Mouse (Mus musculus) limb, embryonic 12.5 days (tissue): ENCODE results near the gene Vwa5b2. TPM values are rescaled to one million over a fixed set of nuclear protein-coding genes. Genes with fewer than 3 reads are reported as not detected.

Source experiments
- ATAC-seq: fragments of 200-750 bp; cut with Nextera tagmentation; 2 replicates; pipeline ENCODE4 v1.8.0; 2017; ENCODE audit warnings: low read depth, moderate TSS enrichment; ENCODE audit not compliant: insufficient number of reproducible peaks, insufficient read depth, low FRiP score, low TSS enrichment
- H3K27ac ChIP-seq: fragments of 300-500 bp; sonication (generic); 2 replicates; pipeline ENCODE4 v1.5.1; 2016; ENCODE audit warnings: mild to moderate bottlenecking, moderate library complexity
- H3K27me3 ChIP-seq: fragments of 300-500 bp; sonication (generic); 2 replicates; pipeline ENCODE4 v1.6.1; 2016; ENCODE audit warnings: mild to moderate bottlenecking, moderate library complexity
- H3K36me3 ChIP-seq: fragments of 300-500 bp; sonication (generic); 2 replicates; pipeline ENCODE4 v1.6.1; 2016; ENCODE audit warnings: mild to moderate bottlenecking, moderate library complexity
- H3K4me1 ChIP-seq: fragments of 300-500 bp; sonication (generic); replicated peaks from 2 replicates; pipeline ENCODE4 v1.6.1; 2016
- H3K4me2 ChIP-seq: fragments of 300-500 bp; sonication (generic); 2 replicates; pipeline ENCODE4 v1.6.1; 2016; ENCODE audit warnings: mild to moderate bottlenecking, moderate library complexity
- H3K4me3 ChIP-seq: fragments of 300-500 bp; sonication (generic); replicated peaks from 2 replicates; pipeline ENCODE4 v1.5.1; 2016; ENCODE audit warnings: mild to moderate bottlenecking
- H3K9ac ChIP-seq: fragments of 300-500 bp; sonication (generic); replicated peaks from 2 replicates; pipeline ENCODE4 v1.6.1; 2016; ENCODE audit warnings: mild to moderate bottlenecking, moderate library complexity
- H3K9me3 ChIP-seq: fragments of 300-500 bp; sonication (generic); 2 replicates; pipeline ENCODE4 v1.6.1; 2016; ENCODE audit warnings: mild to moderate bottlenecking, moderate library complexity
- WGBS: fragments of 180-500 bp; shearing (Covaris S2); methylation state at CpG from one replicate; pipeline ENCODE4 v1.1.7; 2016; 5-methylcytosine and 5-hydroxymethylcytosine counted together
- microRNA counts: library from miRNA; unstranded; fragments of <30 nt; microRNA quantifications from one replicate; lab custom pipeline; 2017
- microRNA-seq: library from miRNA; unstranded; fragments of <30 nt; microRNA quantifications from one replicate; pipeline ENCODE4, GENCODE M21; 2017
- polyA plus RNA-seq: library from polyadenylated mRNA; unstranded; fragments of >200 nt; fragmentation: Nextera tagmentation; extraction: Ambion mirVana; gene quantifications from 2 replicates; pipeline ENCODE4 v1.2.1, GENCODE M21; 2016

Gene Vwa5b2
- polyA plus RNA-seq, 1 experiment from 2014 or later, result 0.93 TPM

- Histone ChIP-seq H3K4me3 (no peak overlapping the region), H3K4me1 (no peaks in the 10 kb centered on the region), H3K9ac (no peak overlapping the region), H3K9me3 (no peaks in the 10 kb centered on the region), H3K36me3 (no peaks in the 10 kb centered on the region), H3K27ac (no peak overlapping the region), H3K4me2 (no peak overlapping the region), H3K27me3 (no peaks in the 10 kb centered on the region)
- no peak for ATAC-seq
- 79% methylated on average over 8 of the region's 8 CpGs for WGBS
Observed at GRCm38 (mm10) chr16:20637410-20637809, 48.1 kb downstream of the Vwa5b2 start.

DNA sequence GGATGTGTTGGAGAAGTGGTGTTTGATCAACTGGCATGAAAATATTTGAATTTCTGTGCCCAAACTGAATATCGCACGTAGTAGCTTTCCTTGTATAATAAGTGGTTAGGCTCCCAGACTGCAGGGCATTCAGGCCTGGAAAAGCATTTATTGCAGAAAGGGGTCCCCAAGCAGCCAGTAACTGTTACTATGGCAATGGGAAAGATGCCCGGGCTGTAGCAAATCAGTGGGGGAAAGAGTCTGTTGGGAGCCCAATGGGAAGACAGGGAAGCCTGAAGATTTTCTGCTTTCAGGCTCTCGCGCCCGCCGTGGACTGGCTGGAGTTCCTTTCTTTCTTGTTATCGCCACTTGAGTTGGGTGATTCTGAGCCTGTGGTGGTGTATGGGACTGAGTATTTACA, 49.1 kb downstream of the Vwa5b2 start:
- WGBS, result 80% methylated on average over 8 of the region's 8 CpGs
- H3K27ac ChIP-seq, result no peak overlapping the region
- no peak for ATAC-seq
- H3K27me3 ChIP-seq, result no peaks in the 10 kb centered on the region
- no peak overlapping the region for H3K4me3 ChIP-seq
- H3K4me1 ChIP-seq, result no peaks in the 10 kb centered on the region
- H3K9me3 ChIP-seq, result no peaks in the 10 kb centered on the region
- H3K36me3 ChIP-seq, result no peaks in the 10 kb centered on the region
- no peak overlapping the region; the same call in 1 of the 2 replicates for H3K9ac ChIP-seq
- H3K4me2 ChIP-seq, result no peak overlapping the region

- Histone ChIP-seq H3K4me1 (no peaks in the 10 kb centered on the region), H3K27ac (no peak overlapping the region), H3K4me3 (no peak overlapping the region), H3K27me3 (no peaks in the 10 kb centered on the region), H3K9me3 (no peaks in the 10 kb centered on the region), H3K9ac (no peak overlapping the region), H3K4me2 (no peak overlapping the region), H3K36me3 (no peaks in the 10 kb centered on the region)
- 4% methylated on average over 8 of the region's 8 CpGs for WGBS
- ATAC-seq, result 0 out of 2 replicates have a peak, but pooled peaks have one; percentile 31
Observed at GRCm38 (mm10) chr16:20642161-20642560, 52.9 kb downstream of the Vwa5b2 start.

- no peaks in the 10 kb centered on the region for H3K36me3 ChIP-seq
- H3K4me1 ChIP-seq, result no peaks in the 10 kb centered on the region
- no peaks in the 10 kb centered on the region for H3K27me3 ChIP-seq
- no peak overlapping the region for H3K4me2 ChIP-seq
- no peak overlapping the region for H3K4me3 ChIP-seq
- no peak overlapping the region for H3K9ac ChIP-seq
- H3K27ac ChIP-seq, result no peak overlapping the region
- ATAC-seq, result no peak
- WGBS, result 86% methylated on average over 7 of the region's 7 CpGs
- H3K9me3 ChIP-seq, result no peaks in the 10 kb centered on the region
Observed at GRCm38 (mm10) chr16:20643911-20644310, 54.6 kb downstream of the Vwa5b2 start.

DNA sequence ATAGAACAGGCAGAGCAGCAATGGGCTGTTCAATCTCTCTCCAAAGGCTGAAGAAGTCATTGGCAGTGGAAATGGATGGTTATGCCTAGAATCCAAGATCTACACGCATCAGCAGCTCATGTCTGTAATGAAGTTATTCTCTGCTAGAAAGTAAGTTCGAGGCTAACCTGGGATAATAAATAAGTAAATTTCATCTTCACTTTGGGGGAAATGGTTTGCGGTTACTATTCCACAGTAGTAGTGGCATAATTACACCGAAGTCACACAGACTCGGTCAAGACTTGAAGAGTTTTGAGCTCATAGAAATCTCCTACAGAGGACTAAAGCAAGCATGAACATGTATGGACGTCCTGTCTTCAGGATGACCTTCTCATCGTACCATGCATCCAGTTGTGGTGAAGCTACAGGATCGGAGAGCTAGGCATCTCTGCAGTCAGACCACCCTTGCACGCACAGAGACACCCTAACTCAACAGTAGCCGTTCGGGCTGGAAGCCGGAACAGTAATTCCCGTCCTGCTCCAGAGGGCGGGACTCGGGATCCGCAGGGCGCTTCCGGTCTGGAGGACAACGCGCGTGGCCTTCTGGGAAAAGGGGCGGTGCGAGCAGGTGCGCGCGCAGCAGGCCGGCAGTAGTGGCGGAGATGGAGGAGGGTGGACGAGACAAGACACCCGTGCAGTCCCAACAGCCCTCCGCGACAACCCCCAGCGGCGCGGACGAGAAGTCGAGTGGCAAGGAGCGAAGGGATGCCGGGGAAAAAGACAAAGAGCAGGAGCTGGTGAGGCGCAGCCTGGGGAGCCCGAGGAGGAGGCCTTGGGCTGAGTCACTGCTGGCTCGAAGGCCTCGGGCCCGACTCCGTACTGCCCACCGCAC, 62.0 kb downstream of the Vwa5b2 start, which contains the start of gene Psmd2:
Gene Psmd2 (plus strand): TSS at position 577 of the 871 bp plus-strand sequence.
- ATAC-seq, result peak; percentile 93
- Histone ChIP-seq H3K4me2 (peak within 1 kb of the TSS; percentile 90), H3K27ac (peak within 1 kb of the TSS; percentile 70), H3K27me3 (no peaks in the 10 kb centered on the region), H3K9ac (peak within 1 kb of the TSS; percentile 86), H3K4me3 (peak within 1 kb of the TSS; percentile 86), H3K4me1 (peaks cover 13% of the 10 kb centered on the region), H3K36me3 (peaks cover 27% of the 10 kb centered on the region), H3K9me3 (no peaks in the 10 kb centered on the region)
- 2% methylated on average over 46 of the region's 46 CpGs for WGBS

DNA sequence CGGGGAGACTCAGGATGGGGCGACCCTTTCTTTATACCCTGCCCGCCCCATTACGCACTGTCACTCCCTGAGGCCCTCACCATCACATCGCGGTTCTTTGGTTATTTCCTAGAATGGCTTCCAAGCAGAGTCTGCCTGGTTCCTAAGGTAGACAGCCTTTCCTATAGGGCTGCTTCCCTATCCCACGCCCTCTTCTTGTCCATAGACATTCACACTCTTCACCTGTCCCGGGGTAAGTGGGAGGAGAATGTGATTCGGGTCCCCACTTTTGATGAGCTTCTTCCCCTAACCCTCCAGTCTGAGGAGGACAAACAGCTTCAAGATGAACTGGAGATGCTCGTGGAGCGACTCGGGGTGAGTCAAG, 62.7 kb downstream of the Vwa5b2 start:
- 13% methylated on average over 12 of the region's 12 CpGs for WGBS
- ATAC-seq, result no peak
- H3K27ac ChIP-seq, result no peak overlapping the region

DNA sequence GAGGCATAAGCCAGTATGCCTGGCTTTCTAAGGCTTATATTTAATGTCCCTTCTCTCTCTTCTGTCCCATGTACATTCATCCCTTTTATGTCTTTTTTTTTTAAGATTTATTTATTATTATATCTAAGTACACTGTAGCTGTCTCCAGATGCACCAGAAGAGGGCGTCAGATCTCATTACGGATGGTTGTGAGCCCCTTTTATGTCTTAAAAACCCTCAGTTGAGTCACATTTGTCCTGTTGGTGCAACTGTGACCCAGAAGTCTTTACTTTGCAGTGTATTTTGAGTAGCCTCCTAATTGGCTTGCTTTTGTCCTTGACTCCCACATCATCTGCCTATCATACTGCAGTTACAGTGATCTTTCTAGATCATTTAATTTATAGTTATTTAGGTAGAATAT, 64.0 kb downstream of the Vwa5b2 start:
- ATAC-seq, result no peak
- Histone ChIP-seq H3K4me1 (peaks cover 13% of the 10 kb centered on the region), H3K9me3 (no peaks in the 10 kb centered on the region), H3K27ac (no peak overlapping the region), H3K27me3 (no peaks in the 10 kb centered on the region), H3K9ac (no peak overlapping the region), H3K4me3 (no peak overlapping the region), H3K4me2 (0 out of 2 replicates have a peak overlapping the region, but pooled peaks have one; percentile 90), H3K36me3 (peaks cover 47% of the 10 kb centered on the region)
- WGBS, result 50% methylated on average over 2 of the region's 2 CpGs

More for the DNA sequence above, 62.7 kb downstream of the Vwa5b2 start:
- H3K9ac ChIP-seq, result peak overlapping the region; percentile 86
- H3K4me1 ChIP-seq, result peaks cover 13% of the 10 kb centered on the region
- peak overlapping the region; percentile 90 for H3K4me2 ChIP-seq
- H3K36me3 ChIP-seq, result peaks cover 33% of the 10 kb centered on the region
- no peaks in the 10 kb centered on the region for H3K27me3 ChIP-seq
- H3K4me3 ChIP-seq, result peak overlapping the region; percentile 86
- H3K9me3 ChIP-seq, result no peaks in the 10 kb centered on the region

MicroRNAs encoded within 50 kb of the gene (microRNA counts, 519-probe panel; counts per million panel counts)
- 4,741 counts per million, percentile 41 among the panel's probes with 10 or more counts for microRNA mmu-miR-1224 (lab: Ali Mortazavi, UCI)

Small RNA genes within 50 kb of the gene (microRNA-seq; reads per million reads assigned to microRNA genes)
- 0.93 reads per million for gene Mir1224

Other genes starting within 250 kb of the Vwa5b2 start
- gene Abcc5, start 163.1 kb upstream of the Vwa5b2 start, polyA plus RNA-seq, result 85.1 and 92.7 TPM in 2 replicates
- 140 and 144 TPM in 2 replicates for gene Eif2b5, start 90.7 kb upstream of the Vwa5b2 start, polyA plus RNA-seq
- gene Dvl3, start 72.5 kb upstream of the Vwa5b2 start, polyA plus RNA-seq, result 27.8 and 35.3 TPM in 2 replicates
- 616 and 634 TPM in 2 replicates for gene Ap2m1, start 54.0 kb upstream of the Vwa5b2 start, polyA plus RNA-seq
- gene Abcf3, start 40.9 kb upstream of the Vwa5b2 start, polyA plus RNA-seq, result 68.9 and 69.8 TPM in 2 replicates
- gene Eef1akmt4, start 22.1 kb downstream of the Vwa5b2 start, polyA plus RNA-seq, result 32.7 and 36.6 TPM in 2 replicates
- gene Gm49333, start 22.1 kb downstream of the Vwa5b2 start, polyA plus RNA-seq, result not detected in 2 replicates
- gene Alg3, start 22.3 kb downstream of the Vwa5b2 start, polyA plus RNA-seq, result 35.5 and 42.5 TPM in 2 replicates
- gene Camk2n2, start 31.8 kb downstream of the Vwa5b2 start, polyA plus RNA-seq, result 1.1 and 1.2 TPM in 2 replicates
- 5.9 TPM in 2 replicates for gene Ece2, start 40.4 kb downstream of the Vwa5b2 start, polyA plus RNA-seq
- 414 and 424 TPM in 2 replicates for gene Psmd2, start 62.2 kb downstream of the Vwa5b2 start, polyA plus RNA-seq
- 204 and 218 TPM in 2 replicates for gene Eif4g1, start 78.8 kb downstream of the Vwa5b2 start, polyA plus RNA-seq
- gene Fam131a, start 103.8 kb downstream of the Vwa5b2 start, polyA plus RNA-seq, result 5.3 and 7.4 TPM in 2 replicates
- 114 and 118 TPM in 2 replicates for gene Polr2h, start 128.2 kb downstream of the Vwa5b2 start, polyA plus RNA-seq
- gene Clcn2, start 128.3 kb downstream of the Vwa5b2 start, polyA plus RNA-seq, result 31.1 and 31.9 TPM in 2 replicates
- 5.0 and 5.1 TPM in 2 replicates for gene Chrd, start 143.7 kb downstream of the Vwa5b2 start, polyA plus RNA-seq
- gene Thpo, start 145.0 kb downstream of the Vwa5b2 start, polyA plus RNA-seq, result 0.48 and 0.56 TPM in 2 replicates